Mouse (Mus musculus) thymus, adult 18-20 months (tissue): ENCODE measurements around the gene Tpp2.
A peak's percentile ranks its signal among the peaks of the same experiment; 100 is the strongest.
"Not testable (repeated sequence)": the region's sequence is repeated elsewhere in the genome, so short reads cannot be mapped to it uniquely, and the experiment has no call there.

Experiments
- DNase-seq, 2 experiments: peaks; one replicate each; pipeline ENCODE4 v3.0.0; 2022; ENCODE audit warnings: mixed read lengths in 2 of 2

The Tpp2 gene

GRCm38 (mm10) chr1:44022656-44023055 lies 89.2 kb downstream of the Tpp2 start:
- no peak for DNase-seq

GRCm38 (mm10) chr1:44027651-44028050 lies 94.2 kb downstream of the Tpp2 start:
- DNase-seq: no peak

DNA sequence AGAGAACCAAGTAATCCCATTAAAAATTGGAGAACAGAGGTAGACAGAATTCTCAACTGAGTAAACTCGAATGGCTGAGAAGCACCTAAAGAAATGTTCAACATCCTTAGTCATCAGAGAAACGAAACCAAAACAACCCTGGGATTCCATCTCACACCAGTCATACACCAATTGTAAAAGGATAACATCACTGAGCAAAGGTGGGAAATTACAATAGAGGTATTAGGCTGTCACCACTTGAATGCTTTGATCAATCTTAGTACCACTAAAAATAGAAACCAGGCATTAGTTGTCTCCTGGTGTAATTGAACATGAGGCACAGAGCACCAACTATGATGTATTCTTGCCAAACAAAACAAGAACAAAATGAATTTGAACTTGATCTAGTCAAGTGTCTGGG lies 98.8 kb downstream of the Tpp2 start:
- DNase-seq: no peak

DNA sequence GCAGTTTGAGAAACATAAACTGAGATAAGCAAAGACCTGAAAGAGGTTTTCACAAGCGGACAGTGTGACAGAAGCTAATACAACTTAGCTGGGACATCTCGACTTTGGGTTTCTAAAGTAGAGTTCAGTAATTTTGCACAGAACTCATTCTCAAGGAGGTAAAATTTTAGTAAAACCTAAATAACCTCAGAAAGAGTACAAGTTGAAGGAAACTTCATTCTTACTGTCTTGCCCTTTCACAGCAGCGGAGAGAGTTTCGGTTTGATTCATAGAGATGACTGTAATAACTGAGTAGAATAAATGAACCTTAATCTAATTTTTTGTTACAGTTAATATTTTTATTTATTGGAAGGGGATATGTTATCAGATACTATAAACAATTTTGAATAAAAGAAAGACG lies 99.5 kb downstream of the Tpp2 start:
- no peak for DNase-seq

GRCm38 (mm10) chr1:44041797-44042554 lies 108.5 kb downstream of the Tpp2 start:
- peak; percentile 22 to 48 for DNase-seq

- DNase-seq: no peak
Measured at GRCm38 (mm10) chr1:44042555-44042915, 109.1 kb downstream of the Tpp2 start.

- DNase-seq: not testable (repeated sequence)
Measured at GRCm38 (mm10) chr1:44045689-44046088, 112.2 kb downstream of the Tpp2 start.

DNA sequence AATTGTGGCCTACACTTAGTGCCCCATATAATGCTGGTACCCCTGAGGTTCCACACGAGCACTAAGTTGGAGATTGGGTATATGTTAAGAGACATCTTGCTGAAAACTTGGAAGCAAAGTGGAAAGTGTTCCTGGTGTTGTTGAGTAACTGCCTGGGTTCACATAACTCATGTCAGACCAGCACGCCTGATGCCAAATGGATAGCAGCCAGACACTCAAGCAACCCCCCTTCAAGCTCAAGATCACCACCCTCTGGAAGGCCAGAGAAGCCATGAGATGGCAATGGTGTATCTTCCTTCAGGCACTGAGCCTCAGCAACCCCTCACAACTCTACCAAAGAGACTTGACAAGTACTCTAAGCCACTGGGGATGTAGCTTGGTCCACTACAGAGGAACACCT lies 113.1 kb downstream of the Tpp2 start:
- no peak for DNase-seq
